Mouse (Mus musculus) stomach, embryonic 16.5 days (tissue): ENCODE measurements around the gene Pik3r5. TPM values are rescaled to one million over a fixed set of nuclear protein-coding genes. Genes with fewer than 3 reads are reported as not detected.
A peak's percentile ranks its signal among the peaks of the same experiment; 100 is the strongest.

ENCODE experiments used
- ATAC-seq: fragments of 200-750 bp; cut with Nextera tagmentation; 2 replicates; pipeline ENCODE4 v1.8.0; 2017; ENCODE audit warnings: moderate number of reproducible peaks, moderate TSS enrichment; ENCODE audit not compliant: insufficient read depth, low FRiP score
- H3K27ac ChIP-seq: fragments of 300-500 bp; sonication (generic); 2 replicates; pipeline ENCODE4 v1.5.1; 2014; ENCODE audit warnings: low read length
- H3K27me3 ChIP-seq: fragments of 300-500 bp; sonication (generic); 2 replicates; pipeline ENCODE4 v1.6.1; 2014; ENCODE audit warnings: low read length, control low read depth, mixed read lengths; ENCODE audit not compliant: control insufficient read depth, insufficient read depth
- H3K36me3 ChIP-seq: fragments of 300-500 bp; sonication (generic); 2 replicates; pipeline ENCODE4 v1.6.1; 2014; ENCODE audit warnings: low read length; ENCODE audit not compliant: control insufficient read depth, insufficient read depth
- H3K4me1 ChIP-seq: fragments of 300-500 bp; sonication (generic); 2 replicates; pipeline ENCODE4 v1.6.1; 2014; ENCODE audit warnings: low read length, control low read depth, mixed read lengths; ENCODE audit not compliant: control insufficient read depth, insufficient read depth
- H3K4me2 ChIP-seq: fragments of 300-500 bp; sonication (generic); 2 replicates; pipeline ENCODE4 v1.6.1; 2014; ENCODE audit warnings: low read depth, low read length, mixed read lengths
- H3K4me3 ChIP-seq: fragments of 300-500 bp; sonication (generic); replicated peaks from 2 replicates; pipeline ENCODE4 v1.5.1; 2014; ENCODE audit warnings: mild to moderate bottlenecking, low read length
- H3K9ac ChIP-seq: fragments of 300-500 bp; sonication (generic); 2 replicates; pipeline ENCODE4 v1.6.1; 2014; ENCODE audit warnings: low read length
- H3K9me3 ChIP-seq: fragments of 300-500 bp; sonication (generic); replicated peaks from 2 replicates; pipeline ENCODE4 v1.6.1; 2016; ENCODE audit warnings: low read length, control low read depth; ENCODE audit not compliant: control insufficient read depth
- WGBS: fragments of 180-500 bp; shearing (Covaris S2); extraction: QIAGEN DNeasy Blood & Tissue Kit; methylation state at CpG from one replicate; pipeline ENCODE4 v1.1.7; 2014; 5-methylcytosine and 5-hydroxymethylcytosine counted together
- polyA plus RNA-seq: library from polyadenylated mRNA; unstranded; fragments of >200 nt; fragmentation: Nextera tagmentation; extraction: Ambion mirVana; gene quantifications from 2 replicates; pipeline ENCODE4 v1.2.1, GENCODE M21; 2015

Gene Pik3r5
- 0.65 and 0.79 TPM in 2 replicates for polyA plus RNA-seq

DNA sequence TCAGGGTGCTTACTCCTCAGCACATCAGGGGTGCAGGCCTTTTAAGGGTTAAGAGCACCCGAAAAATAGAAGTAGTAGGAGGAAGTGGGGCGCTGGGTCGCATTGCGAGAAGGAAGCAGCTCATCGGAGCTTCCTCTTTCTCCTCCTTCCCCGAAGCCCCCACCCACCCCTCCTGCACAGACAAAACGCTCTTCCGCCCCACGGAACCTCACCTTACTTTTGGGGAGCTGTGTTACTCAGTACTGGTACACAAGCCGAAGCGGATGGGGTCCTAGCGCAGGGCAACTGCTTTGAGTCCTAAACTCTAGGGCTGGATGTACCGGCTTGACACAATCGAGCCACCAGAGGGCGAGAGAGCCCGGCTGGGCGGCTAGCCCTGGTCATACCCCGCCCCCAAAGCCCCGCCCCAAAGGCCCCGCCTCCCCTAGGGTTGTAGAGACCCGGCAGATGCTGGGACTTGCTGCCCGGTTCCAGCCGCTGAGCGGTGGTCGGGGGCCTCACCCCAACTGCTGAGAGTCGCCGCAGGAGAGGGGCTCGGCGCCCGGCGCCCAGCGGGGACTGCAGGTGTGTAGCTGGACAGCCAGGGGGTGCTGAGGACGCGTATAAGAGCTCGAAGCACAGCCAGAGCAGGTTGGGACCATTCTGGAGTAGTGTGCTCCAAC lies at the start of gene Pik3r5:
Pik3r5 (plus strand) TSS at position 423 of the 662 bp plus-strand sequence.
- 4% methylated on average over 35 of the region's 35 CpGs for WGBS
- Histone ChIP-seq H3K4me2 (peak within 1 kb of the TSS; percentile 91), H3K4me1 (peaks cover 6% of the 10 kb centered on the region; the same call in 1 of the 2 replicates), H3K36me3 (no peaks in the 10 kb centered on the region), H3K9ac (peak within 1 kb of the TSS; percentile 71), H3K4me3 (peak within 1 kb of the TSS; percentile 56), H3K27me3 (no peaks in the 10 kb centered on the region), H3K27ac (no peak within 1 kb of the TSS), H3K9me3 (no peaks in the 10 kb centered on the region)
- peak; percentile 92 for ATAC-seq

GRCm38 (mm10) chr11:68383519-68383918 lies 48.4 kb upstream of the Pik3r5 start:
- peak overlapping the region; percentile 64 for H3K4me3 ChIP-seq
- ATAC-seq = no peak
- H3K36me3 ChIP-seq = no peaks in the 10 kb centered on the region
- no peak overlapping the region for H3K27ac ChIP-seq
- no peaks in the 10 kb centered on the region for H3K9me3 ChIP-seq
- H3K27me3 ChIP-seq = peaks cover 10% of the 10 kb centered on the region
- peaks cover 35% of the 10 kb centered on the region for H3K4me1 ChIP-seq
- 45% methylated on average over 10 of the region's 10 CpGs for WGBS
- H3K9ac ChIP-seq = no peak overlapping the region
- H3K4me2 ChIP-seq = peak overlapping the region; percentile 81

DNA sequence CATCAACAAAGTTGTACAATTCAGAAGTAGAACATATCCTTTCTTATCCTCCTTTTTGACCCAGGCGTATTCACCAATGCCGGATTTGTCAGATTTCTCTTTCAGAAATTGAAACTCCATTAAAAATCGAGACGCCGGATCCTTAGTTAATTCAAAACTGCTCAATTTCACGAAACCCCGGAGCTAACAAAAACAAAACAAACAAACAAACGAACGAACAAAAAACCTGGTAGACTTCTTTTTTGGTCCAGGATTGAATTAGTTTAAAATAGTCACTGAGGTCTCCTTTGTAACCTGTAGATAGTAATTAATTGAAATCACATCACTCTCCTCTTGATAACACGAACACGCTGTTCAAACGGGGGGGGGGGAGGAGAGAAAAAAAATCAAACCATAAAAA lies 47.8 kb upstream of the Pik3r5 start:
- Histone ChIP-seq H3K27me3 (peaks cover 10% of the 10 kb centered on the region), H3K9ac (peak overlapping the region; percentile 75; the same call in 1 of the 2 replicates), H3K27ac (no peak overlapping the region), H3K36me3 (no peaks in the 10 kb centered on the region), H3K4me3 (peak overlapping the region; percentile 64), H3K4me1 (peaks cover 29% of the 10 kb centered on the region), H3K9me3 (no peaks in the 10 kb centered on the region), H3K4me2 (peak overlapping the region; percentile 81)
- no peak for ATAC-seq
- WGBS = 30% methylated on average over 12 of the region's 12 CpGs

GRCm38 (mm10) chr11:68384592-68385020 lies 47.3 kb upstream of the Pik3r5 start:
- Histone ChIP-seq H3K9me3 (no peaks in the 10 kb centered on the region), H3K4me2 (peak overlapping the region; percentile 81), H3K4me3 (peak overlapping the region; percentile 64), H3K27me3 (peaks cover 12% of the 10 kb centered on the region), H3K4me1 (peaks cover 24% of the 10 kb centered on the region), H3K27ac (no peak overlapping the region), H3K9ac (peak overlapping the region; percentile 75), H3K36me3 (no peaks in the 10 kb centered on the region)
- ATAC-seq = no peak
- 6% methylated on average over 27 of the region's 27 CpGs for WGBS

- Histone ChIP-seq H3K4me1 (peaks cover 21% of the 10 kb centered on the region), H3K36me3 (no peaks in the 10 kb centered on the region), H3K27ac (no peak overlapping the region), H3K27me3 (peaks cover 14% of the 10 kb centered on the region), H3K4me3 (peak overlapping the region; percentile 64), H3K4me2 (peak overlapping the region; percentile 81), H3K9me3 (no peaks in the 10 kb centered on the region), H3K9ac (peak overlapping the region; percentile 75)
- peak; percentile 15; the same call in 1 of the 2 replicates for ATAC-seq
- WGBS = under 1% methylated on average over 94 of the region's 94 CpGs
Observed at GRCm38 (mm10) chr11:68385021-68385821, 46.7 kb upstream of the Pik3r5 start.

DNA sequence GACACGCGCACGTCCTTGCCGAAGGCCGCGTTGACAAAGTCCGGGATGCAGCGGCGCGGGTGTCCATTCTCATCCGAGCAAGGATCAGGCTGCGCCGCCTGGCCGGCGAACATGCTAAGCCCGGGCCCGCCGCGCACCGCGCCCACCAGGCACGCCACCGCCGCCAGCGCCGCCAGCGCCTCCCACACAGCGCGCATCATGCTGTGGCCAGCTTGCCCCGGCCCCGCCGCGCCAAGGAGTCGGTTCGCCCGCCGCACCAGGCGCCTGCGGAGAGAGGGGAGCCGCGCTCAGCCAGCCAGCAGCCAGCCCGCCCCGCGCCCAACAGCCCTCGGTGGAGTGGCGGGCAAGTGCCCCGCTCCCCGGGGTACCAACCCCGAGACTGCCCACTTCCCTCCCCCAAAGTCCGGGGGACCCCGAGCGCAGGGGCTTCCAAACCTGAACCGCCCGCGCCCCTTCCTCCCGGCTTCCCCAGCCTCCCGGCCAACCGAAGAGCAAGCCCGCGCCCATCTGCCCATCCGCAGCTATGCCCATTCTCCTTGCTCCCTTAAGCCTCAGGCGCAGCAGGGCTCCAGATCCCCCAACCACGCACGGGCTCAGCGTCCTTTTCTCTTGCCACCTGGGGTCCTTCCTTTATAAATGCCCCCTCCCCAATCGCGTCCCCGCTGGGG lies 45.9 kb upstream of the Pik3r5 start:
- Histone ChIP-seq H3K4me2 (peak overlapping the region; percentile 81), H3K9ac (peak overlapping the region; percentile 75), H3K27ac (peak overlapping the region; percentile 73), H3K27me3 (peaks cover 21% of the 10 kb centered on the region), H3K9me3 (no peaks in the 10 kb centered on the region), H3K4me3 (peak overlapping the region; percentile 64), H3K36me3 (no peaks in the 10 kb centered on the region), H3K4me1 (peaks cover 21% of the 10 kb centered on the region)
- no peak; the same call in 1 of the 2 replicates for ATAC-seq
- under 1% methylated on average over 68 of the region's 68 CpGs for WGBS

DNA sequence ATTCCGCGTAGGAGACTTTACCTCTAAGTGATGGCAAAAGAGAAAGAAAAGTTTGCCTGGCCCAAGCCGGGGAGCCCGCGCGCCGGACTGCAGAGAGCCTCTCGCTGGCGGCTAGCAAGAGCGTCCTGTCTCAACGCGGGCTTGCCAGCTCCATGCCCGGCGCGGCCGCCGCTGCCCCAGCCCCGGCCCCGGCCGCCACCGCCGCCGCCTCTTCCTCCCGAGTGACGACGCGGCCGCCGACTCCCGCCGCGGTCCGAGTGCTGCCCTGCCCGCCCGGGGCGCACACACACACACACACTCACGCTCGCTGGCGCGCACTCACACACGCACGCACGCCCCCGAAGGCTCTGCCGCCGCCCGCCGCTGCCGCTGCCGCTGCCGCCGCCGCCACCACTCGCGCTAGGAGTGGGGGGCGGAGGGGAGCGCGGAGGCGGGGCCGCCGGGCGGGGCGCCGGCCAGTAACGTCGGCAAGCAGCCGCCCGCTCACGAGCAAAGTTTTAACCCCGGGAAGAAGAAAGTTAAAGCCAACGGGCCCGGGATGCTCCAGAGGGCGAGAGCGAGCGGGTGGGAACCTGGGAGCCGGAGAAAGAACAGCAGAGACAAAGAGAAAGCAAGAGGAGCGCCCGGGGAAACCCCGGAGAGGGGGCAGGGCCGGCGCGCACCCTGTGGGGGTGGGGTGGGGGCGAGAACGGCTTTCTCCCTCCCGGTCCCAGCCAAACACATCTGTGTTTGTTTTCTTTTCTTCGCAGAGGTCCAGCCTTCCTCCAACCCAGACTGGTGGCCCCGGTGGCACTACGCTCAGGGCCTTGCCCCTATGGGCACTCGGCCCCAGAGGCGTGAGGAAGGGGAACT lies 45.1 kb upstream of the Pik3r5 start:
- H3K4me3 ChIP-seq = peak overlapping the region; percentile 64
- H3K9me3 ChIP-seq = no peaks in the 10 kb centered on the region
- H3K9ac ChIP-seq = peak overlapping the region; percentile 75
- H3K4me2 ChIP-seq = peak overlapping the region; percentile 81
- 2% methylated on average over 68 of the region's 90 CpGs for WGBS
- H3K4me1 ChIP-seq = peaks cover 19% of the 10 kb centered on the region
- H3K36me3 ChIP-seq = no peaks in the 10 kb centered on the region
- H3K27me3 ChIP-seq = peaks cover 29% of the 10 kb centered on the region
- peak; percentile 77 for ATAC-seq
- H3K27ac ChIP-seq = peak overlapping the region; percentile 73

- no peak for ATAC-seq
- peaks cover 32% of the 10 kb centered on the region for H3K27me3 ChIP-seq
Observed at GRCm38 (mm10) chr11:68387441-68387760, 44.5 kb upstream of the Pik3r5 start.

More at GRCm38 (mm10) chr11:68387441-68387760, 44.5 kb upstream of the Pik3r5 start:
- H3K36me3 ChIP-seq = no peaks in the 10 kb centered on the region
- H3K27ac ChIP-seq = peak overlapping the region; percentile 73
- peak overlapping the region; percentile 64 for H3K4me3 ChIP-seq
- WGBS = 55% methylated on average over 4 of the region's 4 CpGs
- peaks cover 16% of the 10 kb centered on the region for H3K4me1 ChIP-seq
- H3K9ac ChIP-seq = peak overlapping the region; percentile 75
- H3K4me2 ChIP-seq = peak overlapping the region; percentile 81
- no peaks in the 10 kb centered on the region for H3K9me3 ChIP-seq
